Mouse (Mus musculus) midbrain, embryonic 11.5 days (tissue): ENCODE results near the gene Pprc1. TPM values are rescaled to one million over a fixed set of nuclear protein-coding genes. Genes with fewer than 3 reads are reported as not detected.

Experiments
- ATAC-seq: fragments of 200-750 bp; cut with Nextera tagmentation; 2 replicates; pipeline ENCODE4 v1.8.0; 2017; ENCODE audit warnings: moderate TSS enrichment, moderate library complexity; ENCODE audit not compliant: low FRiP score
- DNase-seq: peaks from one replicate; pipeline ENCODE4 v3.0.0; 2015; ENCODE audit warnings: low spot score; ENCODE audit errors: missing footprints
- H3K27ac ChIP-seq: fragments of 300-500 bp; sonication (generic); 2 replicates; pipeline ENCODE4 v1.5.1; 2014; ENCODE audit warnings: low read depth, low read length
- H3K27me3 ChIP-seq: fragments of 300-500 bp; sonication (generic); 2 replicates; pipeline ENCODE4 v1.6.1; 2014; ENCODE audit warnings: mild to moderate bottlenecking, low read length, moderate library complexity, mixed read lengths; ENCODE audit not compliant: control insufficient read depth, insufficient read depth
- H3K36me3 ChIP-seq: fragments of 300-500 bp; sonication (generic); 2 replicates; pipeline ENCODE4 v1.6.1; 2014; ENCODE audit warnings: mild to moderate bottlenecking, low read length, moderate library complexity, mixed read lengths; ENCODE audit not compliant: control insufficient read depth, insufficient read depth
- H3K4me1 ChIP-seq: fragments of 300-500 bp; sonication (generic); 2 replicates; pipeline ENCODE4 v1.6.1; 2014; ENCODE audit warnings: low read length; ENCODE audit not compliant: control insufficient read depth, insufficient read depth
- H3K4me2 ChIP-seq: fragments of 300-500 bp; sonication (generic); 2 replicates; pipeline ENCODE4 v1.6.1; 2014; ENCODE audit warnings: mild to moderate bottlenecking, moderate library complexity
- H3K4me3 ChIP-seq: fragments of 300-500 bp; sonication (generic); 2 replicates; pipeline ENCODE4 v1.5.1; 2014; ENCODE audit warnings: low read depth, low read length
- H3K9ac ChIP-seq: fragments of 300-500 bp; sonication (generic); 2 replicates; pipeline ENCODE4 v1.6.1; 2014; ENCODE audit warnings: low read length
- H3K9me3 ChIP-seq: fragments of 300-500 bp; sonication (generic); 2 replicates; pipeline ENCODE4 v1.6.1; 2016; ENCODE audit warnings: low read length; ENCODE audit not compliant: control insufficient read depth
- WGBS: fragments of 180-500 bp; shearing (Covaris S2); extraction: QIAGEN DNeasy Blood & Tissue Kit; methylation state at CpG from one replicate; pipeline ENCODE4 v1.1.7; 2014; 5-methylcytosine and 5-hydroxymethylcytosine counted together
- polyA plus RNA-seq: library from polyadenylated mRNA; unstranded; fragments of >200 nt; fragmentation: Nextera tagmentation; extraction: Ambion mirVana; gene quantifications from 2 replicates; pipeline ENCODE4 v1.2.1, GENCODE M21; 2014

Pprc1 gene
- 38.2 and 48.5 TPM in 2 replicates for polyA plus RNA-seq

- H3K27me3 ChIP-seq, result no peaks in the 10 kb centered on the region
- WGBS, result under 1% methylated on average over 34 of the region's 34 CpGs
- DNase-seq (peak; percentile 90), ATAC-seq (no peak)
- peak within 1 kb of the TSS; percentile 87 for H3K27ac ChIP-seq
- H3K4me1 ChIP-seq, result peaks cover 54% of the 10 kb centered on the region
- no peaks in the 10 kb centered on the region for H3K9me3 ChIP-seq
- H3K9ac ChIP-seq, result peak within 1 kb of the TSS; percentile 93
- peak within 1 kb of the TSS; percentile 87 for H3K4me2 ChIP-seq
- no peaks in the 10 kb centered on the region for H3K36me3 ChIP-seq
- H3K4me3 ChIP-seq, result peak within 1 kb of the TSS; percentile 92
Observed at GRCm38 (mm10) chr19:46044271-46044992, at the start of gene Pprc1. Pprc1 (plus strand) TSS chr19:46044886.

- no peaks in the 10 kb centered on the region for H3K36me3 ChIP-seq
- H3K4me3 ChIP-seq, result peak overlapping the region; percentile 76
- peak overlapping the region; percentile 62 for H3K4me2 ChIP-seq
- 62% methylated on average over 5 of the region's 5 CpGs for WGBS
- H3K4me1 ChIP-seq, result no peaks in the 10 kb centered on the region
- peak overlapping the region; percentile 77 for H3K9ac ChIP-seq
- H3K27ac ChIP-seq, result no peak overlapping the region
- no peaks in the 10 kb centered on the region for H3K9me3 ChIP-seq
- no peaks in the 10 kb centered on the region for H3K27me3 ChIP-seq
- ATAC-seq (no peak), DNase-seq (peak; percentile 85)
Observed at GRCm38 (mm10) chr19:45997365-45997764, 47.3 kb upstream of the Pprc1 start.

- Histone ChIP-seq H3K27ac (peak within 1 kb of the TSS; percentile 82), H3K36me3 (no peaks in the 10 kb centered on the region), H3K9me3 (no peaks in the 10 kb centered on the region), H3K4me1 (no peaks in the 10 kb centered on the region), H3K27me3 (no peaks in the 10 kb centered on the region), H3K4me2 (peak within 1 kb of the TSS; percentile 62), H3K4me3 (peak within 1 kb of the TSS; percentile 76), H3K9ac (peak within 1 kb of the TSS; percentile 77)
- ATAC-seq (peak; percentile 92), DNase-seq (peak; percentile 99)
- 2% methylated on average over 67 of the region's 76 CpGs for WGBS
Observed at GRCm38 (mm10) chr19:45997785-45998693, 46.6 kb upstream of the Pprc1 start, which contains the start of gene Armh3. Armh3 (minus strand) TSS chr19:45998488.

GRCm38 (mm10) chr19:45998694-45999217 lies 45.9 kb upstream of the Pprc1 start:
- no peak for ATAC-seq
- Histone ChIP-seq H3K36me3 (no peaks in the 10 kb centered on the region), H3K4me3 (peak overlapping the region; percentile 76), H3K27ac (no peak overlapping the region), H3K9me3 (no peaks in the 10 kb centered on the region), H3K9ac (no peak overlapping the region), H3K27me3 (peaks cover 3% of the 10 kb centered on the region; the same call in 1 of the 2 replicates), H3K4me2 (peak overlapping the region; percentile 62), H3K4me1 (peaks cover 2% of the 10 kb centered on the region)
- 16% methylated on average over 8 of the region's 8 CpGs for WGBS
- DNase-seq, result no peak

GRCm38 (mm10) chr19:45999378-45999777 lies 45.3 kb upstream of the Pprc1 start:
- H3K4me1 ChIP-seq, result peaks cover 6% of the 10 kb centered on the region
- no peaks in the 10 kb centered on the region for H3K36me3 ChIP-seq
- H3K9me3 ChIP-seq, result no peaks in the 10 kb centered on the region
- ATAC-seq (no peak), DNase-seq (no peak)
- no peak overlapping the region for H3K4me2 ChIP-seq
- whole genome bisulfite sequencing, result 64% methylated on average over 1 of the region's 1 CpGs
- no peak overlapping the region for H3K9ac ChIP-seq
- H3K4me3 ChIP-seq, result no peak overlapping the region
- peaks cover 9% of the 10 kb centered on the region for H3K27me3 ChIP-seq
- no peak overlapping the region for H3K27ac ChIP-seq

- Histone ChIP-seq H3K36me3 (no peaks in the 10 kb centered on the region), H3K27me3 (peaks cover 11% of the 10 kb centered on the region), H3K4me2 (no peak overlapping the region), H3K4me3 (no peak overlapping the region), H3K27ac (no peak overlapping the region), H3K9ac (no peak overlapping the region), H3K9me3 (no peaks in the 10 kb centered on the region), H3K4me1 (peaks cover 6% of the 10 kb centered on the region)
- WGBS, result 80% methylated on average over 9 of the region's 9 CpGs
- no peak for ATAC-seq
- DNase-seq, result no peak
Observed at GRCm38 (mm10) chr19:46002279-46002678, 42.4 kb upstream of the Pprc1 start.

GRCm38 (mm10) chr19:46003371-46004226 lies 41.1 kb upstream of the Pprc1 start, which contains the start of gene Hps6:
Hps6 (plus strand) TSS chr19:46003508.
- H3K36me3 ChIP-seq, result no peaks in the 10 kb centered on the region
- ATAC-seq (peak; percentile 81), DNase-seq (peak; percentile 94)
- H3K4me3 ChIP-seq, result peak within 1 kb of the TSS; percentile 51
- H3K9ac ChIP-seq, result peak within 1 kb of the TSS; percentile 69
- H3K4me2 ChIP-seq, result peak within 1 kb of the TSS; percentile 99
- peaks cover 6% of the 10 kb centered on the region for H3K4me1 ChIP-seq
- H3K9me3 ChIP-seq, result no peaks in the 10 kb centered on the region
- no peak within 1 kb of the TSS for H3K27ac ChIP-seq
- H3K27me3 ChIP-seq, result peaks cover 11% of the 10 kb centered on the region
- WGBS, result 2% methylated on average over 70 of the region's 70 CpGs

- no peak overlapping the region for H3K27ac ChIP-seq
- no peaks in the 10 kb centered on the region for H3K36me3 ChIP-seq
- no peak overlapping the region for H3K4me2 ChIP-seq
- ATAC-seq (no peak), DNase-seq (peak; percentile 86)
- H3K9me3 ChIP-seq, result no peaks in the 10 kb centered on the region
- H3K27me3 ChIP-seq, result peaks cover 11% of the 10 kb centered on the region
- H3K4me1 ChIP-seq, result peaks cover 6% of the 10 kb centered on the region
- no peak overlapping the region for H3K4me3 ChIP-seq
- no peak overlapping the region for H3K9ac ChIP-seq
- WGBS, result 63% methylated on average over 17 of the region's 17 CpGs
Observed at GRCm38 (mm10) chr19:46004814-46005466, 39.7 kb upstream of the Pprc1 start.
